Mouse (Mus musculus) heart, embryonic 16.5 days (tissue): ENCODE measurements around the gene Zkscan14. TPM values are rescaled to one million over a fixed set of nuclear protein-coding genes. Genes with fewer than 3 reads are reported as not detected.

Experiments
- ATAC-seq: fragments of 200-750 bp; cut with Nextera tagmentation; replicated peaks from 2 replicates; pipeline ENCODE4 v1.8.0; 2017; ENCODE audit warnings: moderate number of reproducible peaks; ENCODE audit not compliant: insufficient read depth, low FRiP score; ENCODE audit errors: extremely low read depth
- H3K27ac ChIP-seq: fragments of 300-500 bp; sonication (generic); 2 replicates; pipeline ENCODE4 v1.5.1; 2014; ENCODE audit warnings: mild to moderate bottlenecking, low read length, control low read depth, moderate library complexity
- H3K27me3 ChIP-seq: fragments of 300-500 bp; sonication (generic); 2 replicates; pipeline ENCODE4 v1.6.1; 2014; ENCODE audit warnings: low read length, mixed read lengths; ENCODE audit not compliant: control insufficient read depth, insufficient read depth
- H3K36me3 ChIP-seq: fragments of 300-500 bp; sonication (generic); 2 replicates; pipeline ENCODE4 v1.6.1; 2014; ENCODE audit not compliant: control insufficient read depth, insufficient read depth
- H3K4me1 ChIP-seq: fragments of 300-500 bp; sonication (generic); 2 replicates; pipeline ENCODE4 v1.6.1; 2014; ENCODE audit warnings: low read length, mixed read lengths; ENCODE audit not compliant: control insufficient read depth, insufficient read depth
- H3K4me2 ChIP-seq: fragments of 300-500 bp; sonication (generic); 2 replicates; pipeline ENCODE4 v1.6.1; 2014; ENCODE audit warnings: low read depth, mild to moderate bottlenecking, control low read depth, low read length
- H3K4me3 ChIP-seq: fragments of 300-500 bp; sonication (generic); 2 replicates; pipeline ENCODE4 v1.5.1; 2014; ENCODE audit warnings: mild to moderate bottlenecking, control low read depth, low read length
- H3K9ac ChIP-seq: fragments of 300-500 bp; sonication (generic); 2 replicates; pipeline ENCODE4 v1.6.1; 2014; ENCODE audit warnings: low read length, control low read depth
- H3K9me3 ChIP-seq: fragments of 300-500 bp; sonication (generic); replicated peaks from 2 replicates; pipeline ENCODE4 v1.6.1; 2016; ENCODE audit warnings: low read length; ENCODE audit not compliant: control insufficient read depth
- WGBS: fragments of 180-500 bp; shearing (Covaris S2); extraction: QIAGEN DNeasy Blood & Tissue Kit; methylation state at CpG from one replicate; pipeline ENCODE4 v1.1.7; 2014; 5-methylcytosine and 5-hydroxymethylcytosine counted together
- polyA plus RNA-seq: library from polyadenylated mRNA; unstranded; fragments of >200 nt; fragmentation: Nextera tagmentation; extraction: Ambion mirVana; gene quantifications from 2 replicates; pipeline ENCODE4 v1.2.1, GENCODE M21; 2015

The Zkscan14 gene
- polyA plus RNA-seq, 1 experiment from 2014 or later, result 8.0 TPM

GRCm38 (mm10) chr5:145190875-145191798 is 10.5 kb downstream of the Zkscan14 start:
- H3K27me3 ChIP-seq, result no peaks in the 10 kb centered on the region
- H3K4me3 ChIP-seq, result peak overlapping the region; percentile 86
- peaks cover 40% of the 10 kb centered on the region for H3K36me3 ChIP-seq
- ATAC-seq, result peak; percentile 92
- H3K4me2 ChIP-seq, result peak overlapping the region; percentile 68
- peak overlapping the region; percentile 97 for H3K9ac ChIP-seq
- peaks cover 20% of the 10 kb centered on the region for H3K4me1 ChIP-seq
- H3K27ac ChIP-seq, result peak overlapping the region; percentile 96
- H3K9me3 ChIP-seq, result no peaks in the 10 kb centered on the region
- WGBS, result under 1% methylated on average over 40 of the region's 41 CpGs

GRCm38 (mm10) chr5:145190373-145190772 is 11.3 kb downstream of the Zkscan14 start:
- WGBS, result 15% methylated on average over 5 of the region's 5 CpGs
- 0 out of 2 replicates have a peak, but pooled peaks have one; percentile 11 for ATAC-seq

GRCm38 (mm10) chr5:145189416-145189815 is 12.3 kb downstream of the Zkscan14 start:
- Histone ChIP-seq H3K36me3 (peaks cover 35% of the 10 kb centered on the region), H3K27me3 (no peaks in the 10 kb centered on the region), H3K4me2 (peak overlapping the region; percentile 68), H3K4me3 (peak overlapping the region; percentile 86), H3K4me1 (peaks cover 20% of the 10 kb centered on the region), H3K9me3 (no peaks in the 10 kb centered on the region), H3K27ac (no peak overlapping the region), H3K9ac (no peak overlapping the region; the same call in 1 of the 2 replicates)
- ATAC-seq, result no peak
- WGBS, result 92% methylated on average over 6 of the region's 6 CpGs

More at GRCm38 (mm10) chr5:145190373-145190772, 11.3 kb downstream of the Zkscan14 start:
- Histone ChIP-seq H3K27me3 (no peaks in the 10 kb centered on the region), H3K4me1 (peaks cover 20% of the 10 kb centered on the region), H3K9me3 (no peaks in the 10 kb centered on the region), H3K4me2 (peak overlapping the region; percentile 68), H3K27ac (peak overlapping the region; percentile 96), H3K4me3 (peak overlapping the region; percentile 86), H3K36me3 (peaks cover 39% of the 10 kb centered on the region), H3K9ac (peak overlapping the region; percentile 97)

- no peak overlapping the region for H3K9ac ChIP-seq
- H3K4me1 ChIP-seq, result peaks cover 12% of the 10 kb centered on the region
- 76% methylated on average over 2 of the region's 2 CpGs for WGBS
- no peak overlapping the region for H3K4me2 ChIP-seq
- H3K9me3 ChIP-seq, result no peaks in the 10 kb centered on the region
- H3K4me3 ChIP-seq, result no peak overlapping the region
- H3K36me3 ChIP-seq, result peaks cover 66% of the 10 kb centered on the region
- H3K27ac ChIP-seq, result no peak overlapping the region
- H3K27me3 ChIP-seq, result no peaks in the 10 kb centered on the region
- no peak for ATAC-seq
Measured at GRCm38 (mm10) chr5:145185244-145185643, 16.4 kb downstream of the Zkscan14 start.

GRCm38 (mm10) chr5:145178461-145178980 is 23.1 kb downstream of the Zkscan14 start:
- Histone ChIP-seq H3K36me3 (peaks cover 58% of the 10 kb centered on the region), H3K4me1 (no peaks in the 10 kb centered on the region), H3K4me2 (no peak overlapping the region), H3K4me3 (no peak overlapping the region), H3K9me3 (no peaks in the 10 kb centered on the region), H3K9ac (no peak overlapping the region), H3K27me3 (no peaks in the 10 kb centered on the region), H3K27ac (no peak overlapping the region)
- no peak for ATAC-seq
- WGBS, result 83% methylated on average over 18 of the region's 18 CpGs

GRCm38 (mm10) chr5:145167306-145167661 is 34.4 kb downstream of the Zkscan14 start:
- Histone ChIP-seq H3K4me1 (peaks cover 18% of the 10 kb centered on the region), H3K9me3 (no peaks in the 10 kb centered on the region), H3K4me2 (peak overlapping the region; percentile 78), H3K27ac (peak overlapping the region; percentile 75), H3K27me3 (no peaks in the 10 kb centered on the region), H3K9ac (peak overlapping the region; percentile 93), H3K36me3 (peaks cover 10% of the 10 kb centered on the region), H3K4me3 (peak overlapping the region; percentile 85)
- peak; percentile 38 for ATAC-seq
- WGBS, result under 1% methylated on average over 28 of the region's 28 CpGs

GRCm38 (mm10) chr5:145166536-145167305 is 34.9 kb downstream of the Zkscan14 start, which contains the start of the genes Ptcd1 and Cpsf4:
Ptcd1 (minus strand) TSS chr5:145167108.
Cpsf4 (plus strand) TSS chr5:145167213.
- peak within 1 kb of the TSS; percentile 86 for H3K27ac ChIP-seq
- H3K36me3 ChIP-seq, result peaks cover 6% of the 10 kb centered on the region
- no peaks in the 10 kb centered on the region for H3K9me3 ChIP-seq
- H3K9ac ChIP-seq, result peak within 1 kb of the TSS; percentile 93
- no peaks in the 10 kb centered on the region for H3K27me3 ChIP-seq
- peak within 1 kb of the TSS; percentile 85 for H3K4me3 ChIP-seq
- peak within 1 kb of the TSS; percentile 80 for H3K4me2 ChIP-seq
- peaks cover 18% of the 10 kb centered on the region for H3K4me1 ChIP-seq
- WGBS, result under 1% methylated on average over 51 of the region's 51 CpGs
- peak; percentile 94 for ATAC-seq

GRCm38 (mm10) chr5:145165184-145165583 is 36.5 kb downstream of the Zkscan14 start:
- WGBS, result 77% methylated on average over 15 of the region's 15 CpGs

More at GRCm38 (mm10) chr5:145165184-145165583, 36.5 kb downstream of the Zkscan14 start:
- Histone ChIP-seq H3K4me1 (peaks cover 18% of the 10 kb centered on the region), H3K36me3 (peaks cover 3% of the 10 kb centered on the region; the same call in 1 of the 2 replicates), H3K9ac (no peak overlapping the region), H3K4me3 (no peak overlapping the region), H3K27me3 (no peaks in the 10 kb centered on the region), H3K27ac (peak overlapping the region; percentile 24; the same call in 1 of the 2 replicates), H3K4me2 (no peak overlapping the region; the same call in 1 of the 2 replicates), H3K9me3 (no peaks in the 10 kb centered on the region)
- ATAC-seq, result no peak
